Mouse (Mus musculus): ENCODE data around the gene Slc26a11. TPM values are rescaled to one million over a fixed set of nuclear protein-coding genes. Genes with fewer than 3 reads are reported as not detected.

The Slc26a11 gene
- polyA plus RNA-seq, 1 experiment from 2014 or later = 12.6 TPM

GRCm38 (mm10) chr11:119407381-119407780 is 52.0 kb downstream of the Slc26a11 start:
- H3K9ac ChIP-seq (ENCODE audit: low read length) = no peak overlapping the region
- H3K4me1 ChIP-seq (replicated peaks; ENCODE audit: control insufficient read depth, insufficient read depth, low read length) = no peaks in the 10 kb centered on the region
- no peak for ATAC-seq (ENCODE audit: low read depth)
- WGBS = 86% methylated on average over 6 of the region's 6 CpGs
- H3K36me3 ChIP-seq (ENCODE audit: control insufficient read depth, insufficient read depth, low read length) = peaks cover 15% of the 10 kb centered on the region; the same call in 1 of the 2 replicates
- H3K27me3 ChIP-seq (ENCODE audit: control insufficient read depth, insufficient read depth, low read depth, low read length) = no peaks in the 10 kb centered on the region
- H3K4me3 ChIP-seq (ENCODE audit: low read length) = no peak overlapping the region
- no peak overlapping the region for H3K4me2 ChIP-seq (ENCODE audit: low read depth, low read length)
- H3K27ac ChIP-seq (ENCODE audit: low read length) = no peak overlapping the region
- H3K9me3 ChIP-seq (ENCODE audit: control insufficient read depth, low read length) = no peaks in the 10 kb centered on the region

GRCm38 (mm10) chr11:119407977-119408376 is 52.6 kb downstream of the Slc26a11 start:
- peaks cover 15% of the 10 kb centered on the region; the same call in 1 of the 2 replicates for H3K36me3 ChIP-seq (ENCODE audit: control insufficient read depth, insufficient read depth, low read length)
- no peak overlapping the region for H3K9ac ChIP-seq (ENCODE audit: low read length)
- no peak for ATAC-seq (ENCODE audit: low read depth)

GRCm38 (mm10) chr11:119419327-119420118 is 64.2 kb downstream of the Slc26a11 start:
- no peaks in the 10 kb centered on the region for H3K27me3 ChIP-seq (ENCODE audit: control insufficient read depth, insufficient read depth, low read depth, low read length)
- H3K4me3 ChIP-seq (ENCODE audit: low read length) = no peak overlapping the region
- H3K9ac ChIP-seq (ENCODE audit: low read length) = peak overlapping the region; percentile 33
- ATAC-seq (ENCODE audit: low read depth) = peak; percentile 66
- peak overlapping the region; percentile 80 for H3K27ac ChIP-seq (ENCODE audit: low read length)
- WGBS = 30% methylated on average over 16 of the region's 16 CpGs
- no peaks in the 10 kb centered on the region for H3K9me3 ChIP-seq (ENCODE audit: control insufficient read depth, low read length)
- H3K4me2 ChIP-seq (ENCODE audit: low read depth, low read length) = no peak overlapping the region
- peaks cover 5% of the 10 kb centered on the region; the same call in 1 of the 2 replicates for H3K36me3 ChIP-seq (ENCODE audit: control insufficient read depth, insufficient read depth, low read length)
- H3K4me1 ChIP-seq (replicated peaks; ENCODE audit: control insufficient read depth, insufficient read depth, low read length) = peaks cover 8% of the 10 kb centered on the region

More at GRCm38 (mm10) chr11:119407977-119408376, 52.6 kb downstream of the Slc26a11 start:
- no peak overlapping the region for H3K4me3 ChIP-seq (ENCODE audit: low read length)
- H3K9me3 ChIP-seq (ENCODE audit: control insufficient read depth, low read length) = no peaks in the 10 kb centered on the region
- H3K27me3 ChIP-seq (ENCODE audit: control insufficient read depth, insufficient read depth, low read depth, low read length) = no peaks in the 10 kb centered on the region
- H3K27ac ChIP-seq (ENCODE audit: low read length) = no peak overlapping the region
- H3K4me2 ChIP-seq (ENCODE audit: low read depth, low read length) = no peak overlapping the region
- H3K4me1 ChIP-seq (replicated peaks; ENCODE audit: control insufficient read depth, insufficient read depth, low read length) = no peaks in the 10 kb centered on the region
- 47% methylated on average over 5 of the region's 5 CpGs for WGBS

GRCm38 (mm10) chr11:119420426-119420825 is 65.1 kb downstream of the Slc26a11 start:
- ATAC-seq (ENCODE audit: low read depth) = no peak

GRCm38 (mm10) chr11:119427431-119427830 is 72.1 kb downstream of the Slc26a11 start:
- no peaks in the 10 kb centered on the region for H3K27me3 ChIP-seq (ENCODE audit: control insufficient read depth, insufficient read depth, low read depth, low read length)
- WGBS = 52% methylated on average over 6 of the region's 6 CpGs
- H3K9ac ChIP-seq (ENCODE audit: low read length) = no peak overlapping the region
- H3K4me3 ChIP-seq (ENCODE audit: low read length) = no peak overlapping the region
- H3K4me1 ChIP-seq (replicated peaks; ENCODE audit: control insufficient read depth, insufficient read depth, low read length) = peaks cover 11% of the 10 kb centered on the region
- H3K9me3 ChIP-seq (ENCODE audit: control insufficient read depth, low read length) = no peaks in the 10 kb centered on the region
- ATAC-seq (ENCODE audit: low read depth) = no peak
- H3K27ac ChIP-seq (ENCODE audit: low read length) = no peak overlapping the region
- H3K4me2 ChIP-seq (ENCODE audit: low read depth, low read length) = no peak overlapping the region
- H3K36me3 ChIP-seq (ENCODE audit: control insufficient read depth, insufficient read depth, low read length) = peaks cover 6% of the 10 kb centered on the region

More at GRCm38 (mm10) chr11:119420426-119420825, 65.1 kb downstream of the Slc26a11 start:
- Histone ChIP-seq H3K4me1 (replicated peaks; ENCODE audit: control insufficient read depth, insufficient read depth, low read length) (peaks cover 8% of the 10 kb centered on the region), H3K36me3 (ENCODE audit: control insufficient read depth, insufficient read depth, low read length) (peaks cover 5% of the 10 kb centered on the region; the same call in 1 of the 2 replicates), H3K27me3 (ENCODE audit: control insufficient read depth, insufficient read depth, low read depth, low read length) (no peaks in the 10 kb centered on the region), H3K27ac (ENCODE audit: low read length) (peak overlapping the region; percentile 80), H3K9me3 (ENCODE audit: control insufficient read depth, low read length) (no peaks in the 10 kb centered on the region), H3K4me2 (ENCODE audit: low read depth, low read length) (no peak overlapping the region), H3K4me3 (ENCODE audit: low read length) (no peak overlapping the region), H3K9ac (ENCODE audit: low read length) (no peak overlapping the region)
- 68% methylated on average over 5 of the region's 5 CpGs for WGBS

GRCm38 (mm10) chr11:119427986-119428385 is 72.6 kb downstream of the Slc26a11 start:
- no peak for ATAC-seq (ENCODE audit: low read depth)
- Histone ChIP-seq H3K36me3 (ENCODE audit: control insufficient read depth, insufficient read depth, low read length) (peaks cover 6% of the 10 kb centered on the region), H3K27ac (ENCODE audit: low read length) (no peak overlapping the region), H3K4me3 (ENCODE audit: low read length) (no peak overlapping the region), H3K9ac (ENCODE audit: low read length) (no peak overlapping the region), H3K27me3 (ENCODE audit: control insufficient read depth, insufficient read depth, low read depth, low read length) (no peaks in the 10 kb centered on the region), H3K9me3 (ENCODE audit: control insufficient read depth, low read length) (no peaks in the 10 kb centered on the region), H3K4me2 (ENCODE audit: low read depth, low read length) (peak overlapping the region; percentile 50; the same call in 1 of the 2 replicates), H3K4me1 (replicated peaks; ENCODE audit: control insufficient read depth, insufficient read depth, low read length) (peaks cover 11% of the 10 kb centered on the region)
- 68% methylated on average over 5 of the region's 5 CpGs for WGBS

- Histone ChIP-seq H3K4me2 (ENCODE audit: low read depth, low read length) (peak overlapping the region; percentile 50), H3K9me3 (ENCODE audit: control insufficient read depth, low read length) (no peaks in the 10 kb centered on the region), H3K9ac (ENCODE audit: low read length) (0 out of 2 replicates have a peak overlapping the region, but pooled peaks have one; percentile 41), H3K27ac (ENCODE audit: low read length) (peak overlapping the region; percentile 31; the same call in 1 of the 2 replicates), H3K4me1 (replicated peaks; ENCODE audit: control insufficient read depth, insufficient read depth, low read length) (peaks cover 11% of the 10 kb centered on the region), H3K4me3 (ENCODE audit: low read length) (peak overlapping the region; percentile 30), H3K27me3 (ENCODE audit: control insufficient read depth, insufficient read depth, low read depth, low read length) (no peaks in the 10 kb centered on the region), H3K36me3 (ENCODE audit: control insufficient read depth, insufficient read depth, low read length) (peaks cover 9% of the 10 kb centered on the region)
- ATAC-seq (ENCODE audit: low read depth) = peak; percentile 81
- 2% methylated on average over 31 of the region's 35 CpGs for WGBS
Measured at GRCm38 (mm10) chr11:119428649-119429136, 73.3 kb downstream of the Slc26a11 start.

MicroRNAs within 50 kb of the gene (microRNA counts, 519-probe panel; counts per million panel counts)
- microRNA mmu-miR-1932 = not detected

Small RNA genes lying within 50 kb of the gene (microRNA-seq; reads per million reads assigned to microRNA genes)
- gene Mir1932 = not detected

Other genes starting within 250 kb of the Slc26a11 start
- 19.4 and 20.0 TPM in 2 replicates for gene Tbc1d16, start 127.1 kb upstream of the Slc26a11 start, polyA plus RNA-seq (2015; fragmentation: Nextera tagmentation; extraction: Ambion mirVana)
- 6.3 and 9.2 TPM in 2 replicates for gene Ccdc40, start 127.0 kb upstream of the Slc26a11 start, polyA plus RNA-seq (2015; fragmentation: Nextera tagmentation; extraction: Ambion mirVana)
- gene Gaa, start 87.7 kb upstream of the Slc26a11 start, polyA plus RNA-seq (2015; fragmentation: Nextera tagmentation; extraction: Ambion mirVana) = 77.7 and 78.1 TPM in 2 replicates
- 330 and 339 TPM in 2 replicates for gene Eif4a3, start 55.5 kb upstream of the Slc26a11 start, polyA plus RNA-seq (2015; fragmentation: Nextera tagmentation; extraction: Ambion mirVana)
- 0.05 TPM in 1 of 2 replicates, not detected in the other for gene Card14, start 47.8 kb upstream of the Slc26a11 start, polyA plus RNA-seq (2015; fragmentation: Nextera tagmentation; extraction: Ambion mirVana)
- gene Sgsh, start within 50 bp of the Slc26a11 start, polyA plus RNA-seq (2015; fragmentation: Nextera tagmentation; extraction: Ambion mirVana) = 6.7 and 8.4 TPM in 2 replicates
- gene Rnf213, start 37.5 kb downstream of the Slc26a11 start, polyA plus RNA-seq (2015; fragmentation: Nextera tagmentation; extraction: Ambion mirVana) = 6.8 and 7.5 TPM in 2 replicates
- gene Endov, start 135.8 kb downstream of the Slc26a11 start, polyA plus RNA-seq (2015; fragmentation: Nextera tagmentation; extraction: Ambion mirVana) = 16.0 and 17.9 TPM in 2 replicates
- gene Nptx1, start 192.2 kb downstream of the Slc26a11 start, polyA plus RNA-seq (2015; fragmentation: Nextera tagmentation; extraction: Ambion mirVana) = 1.0 and 1.2 TPM in 2 replicates
- 7.1 TPM in 2 replicates for gene Rptor, start 247.3 kb downstream of the Slc26a11 start, polyA plus RNA-seq (2015; fragmentation: Nextera tagmentation; extraction: Ambion mirVana)